Mouse (Mus musculus) limb, embryonic 11.5 days (tissue): ENCODE data around the gene Rps16. TPM values are rescaled to one million over a fixed set of nuclear protein-coding genes. Genes with fewer than 3 reads are reported as not detected.

Experiments used
- ATAC-seq: fragments of 200-750 bp; cut with Nextera tagmentation; 2 replicates; pipeline ENCODE4 v1.8.0; 2017; ENCODE audit warnings: low read depth; ENCODE audit not compliant: insufficient number of reproducible peaks, low FRiP score, low TSS enrichment
- DNase-seq: peaks from one replicate; pipeline ENCODE4 v3.0.0-alpha.2; 2015; ENCODE audit warnings: low spot score
- H3K27ac ChIP-seq: fragments of 300-500 bp; sonication (generic); replicated peaks from 2 replicates; pipeline ENCODE4 v1.5.1; 2014; ENCODE audit warnings: low read depth, mild to moderate bottlenecking, low read length
- H3K27me3 ChIP-seq: fragments of 300-500 bp; sonication (generic); 2 replicates; pipeline ENCODE4 v1.6.1; 2014; ENCODE audit warnings: mild to moderate bottlenecking, low read length, mixed read lengths; ENCODE audit not compliant: control insufficient read depth, insufficient read depth
- H3K36me3 ChIP-seq: fragments of 300-500 bp; sonication (generic); 2 replicates; pipeline ENCODE4 v1.6.1; 2014; ENCODE audit warnings: mild to moderate bottlenecking, low read length, moderate library complexity, mixed read lengths; ENCODE audit not compliant: control insufficient read depth, insufficient read depth
- H3K4me1 ChIP-seq: fragments of 300-500 bp; sonication (generic); 2 replicates; pipeline ENCODE4 v1.6.1; 2014; ENCODE audit warnings: low read length, mixed read lengths; ENCODE audit not compliant: control insufficient read depth, insufficient read depth
- H3K4me2 ChIP-seq: fragments of 300-500 bp; sonication (generic); 2 replicates; pipeline ENCODE4 v1.6.1; 2014; ENCODE audit warnings: low read depth, mild to moderate bottlenecking, moderate library complexity; ENCODE audit not compliant: severe bottlenecking
- H3K4me3 ChIP-seq: fragments of 300-500 bp; sonication (generic); 2 replicates; pipeline ENCODE4 v1.5.1; 2014; ENCODE audit warnings: low read depth, low read length
- H3K9ac ChIP-seq: fragments of 300-500 bp; sonication (generic); 2 replicates; pipeline ENCODE4 v1.6.1; 2014; ENCODE audit warnings: mild to moderate bottlenecking, low read length
- H3K9me3 ChIP-seq: fragments of 300-500 bp; sonication (generic); 2 replicates; pipeline ENCODE4 v1.6.1; 2016; ENCODE audit warnings: low read length; ENCODE audit not compliant: control insufficient read depth
- WGBS: fragments of 180-500 bp; shearing (Covaris S2); extraction: QIAGEN DNeasy Blood & Tissue Kit; methylation state at CpG from one replicate; pipeline ENCODE4 v1.1.7; 2014; 5-methylcytosine and 5-hydroxymethylcytosine counted together
- polyA plus RNA-seq: library from polyadenylated mRNA; unstranded; fragments of >200 nt; fragmentation: Nextera tagmentation; extraction: Ambion mirVana; gene quantifications from 2 replicates; pipeline ENCODE4 v1.2.1, GENCODE M21; 2014

Rps16 gene
- 1,100 and 1,120 TPM in 2 replicates for polyA plus RNA-seq

DNA sequence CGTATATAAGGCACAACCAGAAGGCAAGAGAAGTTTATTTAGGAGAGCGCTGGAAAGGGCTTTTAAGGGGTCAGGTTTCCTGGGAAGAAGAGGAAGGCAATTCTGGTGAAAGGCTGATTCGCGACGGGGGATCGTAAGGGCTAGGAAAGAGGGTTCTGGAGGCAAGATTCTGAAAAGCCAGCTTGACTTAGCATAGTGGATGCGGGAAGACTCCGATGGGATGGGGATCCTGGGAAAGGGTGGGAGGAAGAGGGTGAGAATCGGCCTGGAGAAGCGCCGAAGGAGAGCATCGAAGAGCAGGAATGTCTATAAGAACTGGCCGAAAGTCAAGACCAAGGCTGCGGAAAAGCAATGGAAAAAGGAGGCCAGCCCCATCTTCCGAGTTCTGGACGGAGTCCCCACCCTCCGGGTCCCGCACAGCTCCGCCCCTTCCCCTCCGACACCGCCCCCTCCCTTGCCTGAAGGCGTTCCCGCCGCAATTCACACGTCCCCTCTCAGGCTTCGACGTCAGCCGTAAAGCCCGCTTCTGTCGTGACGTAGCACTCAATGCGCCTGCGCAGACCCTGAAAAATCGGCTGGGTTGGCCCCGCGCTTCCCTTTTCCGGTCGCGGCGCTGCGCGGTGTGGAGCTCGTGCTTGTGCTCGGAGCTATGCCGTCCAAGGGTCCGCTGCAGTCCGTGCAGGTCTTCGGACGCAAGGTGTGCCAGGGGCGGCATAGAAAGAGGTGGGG is at the start of gene Rps16:
Gene Rps16 (plus strand): TSS at position 498 of the 729 bp plus-strand sequence.
- no peaks in the 10 kb centered on the region for H3K9me3 ChIP-seq
- under 1% methylated on average over 47 of the region's 50 CpGs for WGBS
- ATAC-seq (peak; percentile 91), DNase-seq (peak; percentile 99)
- H3K27ac ChIP-seq, result peak within 1 kb of the TSS; percentile 83
- no peaks in the 10 kb centered on the region for H3K27me3 ChIP-seq
- peaks cover 11% of the 10 kb centered on the region for H3K4me1 ChIP-seq
- H3K4me3 ChIP-seq, result peak within 1 kb of the TSS; percentile 91
- peak within 1 kb of the TSS; percentile 96 for H3K9ac ChIP-seq
- peak within 1 kb of the TSS; percentile 86 for H3K4me2 ChIP-seq
- peaks cover 15% of the 10 kb centered on the region for H3K36me3 ChIP-seq

GRCm38 (mm10) chr7:28301616-28302433 is 48.6 kb upstream of the Rps16 start, which contains the start of gene Dll3:
Gene Dll3 (minus strand): TSS chr7:28302238.
- Histone ChIP-seq H3K36me3 (peaks cover 16% of the 10 kb centered on the region), H3K4me3 (peak within 1 kb of the TSS; percentile 24), H3K4me2 (peak within 1 kb of the TSS; percentile 59), H3K9ac (peak within 1 kb of the TSS; percentile 41), H3K4me1 (peaks cover 5% of the 10 kb centered on the region; the same call in 1 of the 2 replicates), H3K27ac (no peak within 1 kb of the TSS), H3K9me3 (no peaks in the 10 kb centered on the region), H3K27me3 (peaks cover 33% of the 10 kb centered on the region)
- DNase-seq (peak; percentile 84), ATAC-seq (peak; percentile 67; the same call in 1 of the 2 replicates)
- under 1% methylated on average over 30 of the region's 30 CpGs for WGBS

DNA sequence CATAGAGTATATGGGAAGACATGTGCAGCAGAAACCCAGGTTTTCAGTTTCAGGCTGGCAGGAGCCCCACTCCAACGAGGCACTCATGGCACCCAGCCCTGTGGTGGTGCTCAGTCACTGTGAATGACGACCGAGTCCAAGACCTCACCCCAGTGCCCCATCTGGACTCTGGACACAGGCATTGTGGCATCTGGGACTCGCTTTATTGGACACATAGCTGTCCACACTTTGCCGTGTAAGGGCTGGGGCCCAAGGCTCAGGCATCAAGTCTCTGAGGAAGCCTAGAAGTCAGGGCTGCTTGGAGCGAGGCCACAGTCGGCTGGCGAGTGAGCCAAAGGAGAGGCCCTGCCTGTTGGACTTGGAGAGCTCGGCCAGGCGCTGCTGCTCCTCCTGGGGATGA is 44.8 kb upstream of the Rps16 start:
- peaks cover 11% of the 10 kb centered on the region for H3K27me3 ChIP-seq
- no peak overlapping the region for H3K4me3 ChIP-seq
- no peak overlapping the region for H3K27ac ChIP-seq
- H3K36me3 ChIP-seq, result peaks cover 32% of the 10 kb centered on the region
- 93% methylated on average over 10 of the region's 10 CpGs for WGBS
- no peak for DNase-seq
- H3K9me3 ChIP-seq, result no peaks in the 10 kb centered on the region
- peaks cover 5% of the 10 kb centered on the region for H3K4me1 ChIP-seq
- H3K9ac ChIP-seq, result no peak overlapping the region
- ATAC-seq, result no peak
- H3K4me2 ChIP-seq, result no peak overlapping the region

DNA sequence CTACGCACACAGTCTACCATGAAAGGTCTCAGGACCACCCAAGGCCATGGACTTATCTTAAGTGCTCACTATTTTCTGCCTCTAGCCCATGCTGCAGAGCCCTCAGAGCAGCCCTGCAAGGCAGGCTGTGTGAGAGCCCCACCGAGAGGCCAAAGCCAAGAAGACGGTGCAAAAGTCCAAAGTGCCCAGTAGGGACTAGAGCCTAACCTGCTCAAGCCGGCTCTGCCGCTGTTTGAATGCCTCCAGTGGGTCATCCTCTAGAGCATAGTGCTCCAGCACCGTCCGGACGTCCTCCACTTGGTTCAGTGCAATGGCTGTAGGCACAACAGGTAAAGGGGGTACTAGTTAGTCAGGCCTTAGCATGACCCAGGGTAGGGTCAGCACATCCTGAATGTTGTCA is 44.2 kb upstream of the Rps16 start:
- DNase-seq (no peak), ATAC-seq (no peak)
- Histone ChIP-seq H3K27ac (no peak overlapping the region), H3K9ac (no peak overlapping the region), H3K36me3 (peaks cover 32% of the 10 kb centered on the region), H3K4me3 (no peak overlapping the region), H3K27me3 (peaks cover 5% of the 10 kb centered on the region), H3K9me3 (no peaks in the 10 kb centered on the region), H3K4me1 (peaks cover 9% of the 10 kb centered on the region), H3K4me2 (no peak overlapping the region)
- WGBS, result 96% methylated on average over 8 of the region's 8 CpGs

GRCm38 (mm10) chr7:28309737-28310136 is 40.7 kb upstream of the Rps16 start:
- Histone ChIP-seq H3K9me3 (no peaks in the 10 kb centered on the region), H3K4me1 (peaks cover 7% of the 10 kb centered on the region; the same call in 1 of the 2 replicates), H3K27ac (no peak overlapping the region), H3K27me3 (no peaks in the 10 kb centered on the region), H3K9ac (no peak overlapping the region), H3K36me3 (peaks cover 32% of the 10 kb centered on the region), H3K4me2 (no peak overlapping the region), H3K4me3 (no peak overlapping the region)
- ATAC-seq (no peak), DNase-seq (no peak)
- WGBS, result 36% methylated on average over 9 of the region's 9 CpGs

- H3K27me3 ChIP-seq, result no peaks in the 10 kb centered on the region
- peaks cover 33% of the 10 kb centered on the region for H3K36me3 ChIP-seq
- ATAC-seq (peak; percentile 55), DNase-seq (no peak)
- peak overlapping the region; percentile 98 for H3K4me3 ChIP-seq
- WGBS, result 5% methylated on average over 35 of the region's 35 CpGs
- no peak overlapping the region for H3K27ac ChIP-seq
- no peaks in the 10 kb centered on the region for H3K9me3 ChIP-seq
- peaks cover 7% of the 10 kb centered on the region; the same call in 1 of the 2 replicates for H3K4me1 ChIP-seq
- H3K9ac ChIP-seq, result peak overlapping the region; percentile 79
- peak overlapping the region; percentile 85 for H3K4me2 ChIP-seq
Observed at GRCm38 (mm10) chr7:28311151-28311925, 39.1 kb upstream of the Rps16 start.

- Histone ChIP-seq H3K9ac (peak within 1 kb of the TSS; percentile 79), H3K4me2 (peak within 1 kb of the TSS; percentile 85), H3K36me3 (peaks cover 32% of the 10 kb centered on the region), H3K4me1 (peaks cover 7% of the 10 kb centered on the region; the same call in 1 of the 2 replicates), H3K27me3 (no peaks in the 10 kb centered on the region), H3K27ac (no peak within 1 kb of the TSS), H3K9me3 (no peaks in the 10 kb centered on the region), H3K4me3 (peak within 1 kb of the TSS; percentile 98)
- peak; percentile 97 for ATAC-seq
- peak; percentile 97 for DNase-seq
- WGBS, result under 1% methylated on average over 45 of the region's 45 CpGs
Observed at GRCm38 (mm10) chr7:28311926-28312543, 38.4 kb upstream of the Rps16 start, which contains the start of gene Timm50. Gene Timm50 (minus strand): TSS chr7:28312072.
